Mouse (Mus musculus) layer of hippocampus, postnatal 10 days (tissue): ENCODE data around the gene Dock9. TPM values are rescaled to one million over a fixed set of nuclear protein-coding genes. Genes with fewer than 3 reads are reported as not detected.

Experiments
- DNase-seq, 2 experiments: peaks; one replicate each; pipeline ENCODE4 v3.0.0; 2021; ENCODE audit warnings: low spot score in 2 of 2
- total RNA-seq, 2 experiments: library from RNA; stranded (reverse); gene quantifications; 2 replicates each; pipeline ENCODE4 v1.2.3; 2021

Gene Dock9
- total RNA-seq, 2 experiments from 2014 or later, result 246 to 254 TPM

GRCm38 (mm10) chr14:121665693-121666273 is 131.9 kb downstream of the Dock9 start:
- DNase-seq, result no peak

GRCm38 (mm10) chr14:121663913-121664312 is 133.7 kb downstream of the Dock9 start:
- no peak for DNase-seq

GRCm38 (mm10) chr14:121660918-121661317 is 136.7 kb downstream of the Dock9 start:
- no peak for DNase-seq

- DNase-seq, result no peak
Observed at GRCm38 (mm10) chr14:121660167-121660894, 137.3 kb downstream of the Dock9 start.

- no peak for DNase-seq
Observed at GRCm38 (mm10) chr14:121659061-121659824, 138.4 kb downstream of the Dock9 start.

- no peak for DNase-seq
Observed at GRCm38 (mm10) chr14:121658537-121658936, 139.1 kb downstream of the Dock9 start.

- DNase-seq, result no peak
Observed at GRCm38 (mm10) chr14:121657633-121658032, 140.0 kb downstream of the Dock9 start.

GRCm38 (mm10) chr14:121656912-121657311 is 140.7 kb downstream of the Dock9 start:
- DNase-seq, result no peak

GRCm38 (mm10) chr14:121654977-121655376 is 142.7 kb downstream of the Dock9 start:
- no peak for DNase-seq

- DNase-seq, result no peak
Observed at GRCm38 (mm10) chr14:121654416-121654967, 143.1 kb downstream of the Dock9 start.

GRCm38 (mm10) chr14:121653717-121654116 is 143.9 kb downstream of the Dock9 start:
- no peak for DNase-seq

- no peak for DNase-seq
Observed at GRCm38 (mm10) chr14:121653241-121653640, 144.4 kb downstream of the Dock9 start.

GRCm38 (mm10) chr14:121648581-121649060 is 149.0 kb downstream of the Dock9 start:
- no peak for DNase-seq

- DNase-seq, result no peak
Observed at GRCm38 (mm10) chr14:121647693-121648092, 149.9 kb downstream of the Dock9 start.

- DNase-seq, result no peak
Observed at GRCm38 (mm10) chr14:121646617-121647016, 151.0 kb downstream of the Dock9 start.

- DNase-seq, result no peak
Observed at GRCm38 (mm10) chr14:121644302-121644701, 153.3 kb downstream of the Dock9 start.

- DNase-seq, result no peak
Observed at GRCm38 (mm10) chr14:121641271-121641670, 156.4 kb downstream of the Dock9 start.

- DNase-seq, result no peak
Observed at GRCm38 (mm10) chr14:121636935-121637510, 160.6 kb downstream of the Dock9 start.

GRCm38 (mm10) chr14:121634736-121635430 is 162.8 kb downstream of the Dock9 start:
- DNase-seq, result peak; percentile 64 to 66

GRCm38 (mm10) chr14:121634093-121634735 is 163.4 kb downstream of the Dock9 start:
- no peak for DNase-seq
